Mouse (Mus musculus) kidney, adult 9 months (tissue): ENCODE data around the gene Erbb3.
A peak's percentile ranks its signal among the peaks of the same experiment; 100 is the strongest.

Source experiments
- DNase-seq: peaks from one replicate; pipeline ENCODE4 v3.0.0; 2022

Gene Erbb3

GRCm38 (mm10) chr10:128606483-128606882 lies 17.0 kb upstream of the Erbb3 start:
- no peak for DNase-seq

GRCm38 (mm10) chr10:128602470-128603128 lies 13.1 kb upstream of the Erbb3 start:
- DNase-seq: no peak

GRCm38 (mm10) chr10:128601499-128601898 lies 12.0 kb upstream of the Erbb3 start:
- no peak for DNase-seq

GRCm38 (mm10) chr10:128598476-128598875 lies 9.0 kb upstream of the Erbb3 start:
- DNase-seq: no peak

GRCm38 (mm10) chr10:128592797-128593196 lies 3.3 kb upstream of the Erbb3 start:
- no peak for DNase-seq

GRCm38 (mm10) chr10:128591436-128591835 lies 2.0 kb upstream of the Erbb3 start:
- no peak for DNase-seq

- DNase-seq: peak; percentile 77
Measured at GRCm38 (mm10) chr10:128590193-128590690, 790 bp upstream of the Erbb3 start.

GRCm38 (mm10) chr10:128588775-128589463 lies 533 bp downstream of the Erbb3 start:
- DNase-seq: peak; percentile 86

GRCm38 (mm10) chr10:128588136-128588535 lies 1.3 kb downstream of the Erbb3 start:
- peak; percentile 52 for DNase-seq

- peak; percentile 92 for DNase-seq
Measured at GRCm38 (mm10) chr10:128587697-128588096, 1.8 kb downstream of the Erbb3 start.

- no peak for DNase-seq
Measured at GRCm38 (mm10) chr10:128587120-128587519, 2.3 kb downstream of the Erbb3 start.

GRCm38 (mm10) chr10:128586546-128586945 lies 2.9 kb downstream of the Erbb3 start:
- no peak for DNase-seq

GRCm38 (mm10) chr10:128584386-128584785 lies 5.1 kb downstream of the Erbb3 start:
- DNase-seq: peak; percentile 83

- peak; percentile 95 for DNase-seq
Measured at GRCm38 (mm10) chr10:128583644-128584043, 5.8 kb downstream of the Erbb3 start.

GRCm38 (mm10) chr10:128579731-128580130 lies 9.7 kb downstream of the Erbb3 start:
- DNase-seq: no peak

GRCm38 (mm10) chr10:128579298-128579697 lies 10.2 kb downstream of the Erbb3 start:
- no peak for DNase-seq

GRCm38 (mm10) chr10:128578330-128578729 lies 11.1 kb downstream of the Erbb3 start:
- no peak for DNase-seq

- no peak for DNase-seq
Measured at GRCm38 (mm10) chr10:128575063-128575462, 14.4 kb downstream of the Erbb3 start.

- peak; percentile 99 for DNase-seq
Measured at GRCm38 (mm10) chr10:128565788-128566531, 23.5 kb downstream of the Erbb3 start, which contains the start of gene Pa2g4. Gene Pa2g4 (minus strand): TSS chr10:128565987.

- DNase-seq: no peak
Measured at GRCm38 (mm10) chr10:128565206-128565787, 24.2 kb downstream of the Erbb3 start.

- no peak for DNase-seq
Measured at GRCm38 (mm10) chr10:128563544-128563943, 25.9 kb downstream of the Erbb3 start.

- no peak for DNase-seq
Measured at GRCm38 (mm10) chr10:128556963-128557362, 32.5 kb downstream of the Erbb3 start.

GRCm38 (mm10) chr10:128556286-128556685 lies 33.2 kb downstream of the Erbb3 start:
- no peak for DNase-seq
